Mouse (Mus musculus): ENCODE data around the gene Pde3b.

DNA sequence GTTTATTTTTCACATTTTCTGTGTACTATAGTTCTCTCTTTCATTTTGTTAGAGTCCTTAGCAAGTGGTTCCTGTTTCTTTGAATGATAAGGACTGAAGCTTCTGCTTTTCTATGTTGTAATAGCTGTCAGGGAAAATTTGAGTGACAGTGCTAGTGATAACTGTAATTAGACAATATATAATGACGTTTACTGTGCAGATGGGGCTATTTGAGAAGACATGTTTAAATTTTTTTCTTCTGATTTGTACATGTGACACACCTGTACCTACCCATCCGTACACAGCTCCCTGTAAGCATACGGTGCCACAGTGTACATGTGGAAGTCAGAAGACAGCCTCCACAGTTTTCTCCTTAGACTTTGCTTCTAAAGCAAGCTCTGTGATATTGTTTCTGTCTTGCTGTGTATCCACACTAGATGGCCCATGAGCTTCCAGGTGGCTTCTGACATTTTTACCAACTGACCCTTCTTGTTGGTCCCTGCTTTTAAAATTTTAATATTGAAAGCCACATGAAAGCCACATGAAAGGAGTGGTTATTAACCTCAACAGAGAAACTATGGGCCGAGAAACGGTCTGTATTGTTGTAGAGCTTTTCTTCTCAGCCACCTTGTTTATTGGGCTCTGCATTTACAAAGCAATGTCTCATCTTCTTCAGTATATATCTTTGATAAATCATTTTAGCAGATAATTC lies 38.4 kb downstream of the Pde3b start:
- TF ChIP-seq POLR2A (IDR thresholded peaks at IDR 0.05; ENCODE audit: low read depth, low read length) (no peak), ZC3H11A (IDR thresholded peaks at IDR 0.05; ENCODE audit: low read depth, low read length) (no peak), USF1 (IDR thresholded peaks at IDR 0.05; ENCODE audit: low read depth, low read length) (no peak), CTCF (conservative IDR thresholded peaks at IDR 0.05 in 1 of 2, IDR thresholded peaks at IDR 0.05 in 1 of 2; ENCODE audit: low read depth in 2 of 2, low read length in 2 of 2) (peak in 1 of 2 experiments; percentile 35; a peak in 2 of 4 replicates)

Data from CH12.LX (cell line).